Mouse (Mus musculus) bone marrow macrophage, adult 2 months (primary cell): ENCODE measurements around the gene Cdh13.

Experiments
- CTCF ChIP-seq: IDR thresholded peaks from 2 replicates; pipeline ENCODE4 v1.5.1; 2012; ENCODE audit warnings: low read depth, mild to moderate bottlenecking, low read length, moderate library complexity
- POLR2A ChIP-seq: IDR thresholded peaks from 2 replicates; pipeline ENCODE4 v1.6.1; 2012; ENCODE audit warnings: mild to moderate bottlenecking, low read depth, low read length, borderline replicate concordance

GRCm38 (mm10) chr8:118343267-118343666 is 59.7 kb downstream of the Cdh13 start:
- TF ChIP-seq POLR2A (no peak), CTCF (no peak)
